In genomic region chr3:89100811-89101210, GRCm38 (mm10) we compare ENCODE assay signal across 9 mouse cellular contexts. TPM values are rescaled to one million over a fixed set of nuclear protein-coding genes. Genes with fewer than 3 reads are reported as not detected.
DNase-seq lines count a peak whose midpoint lies in the region; ATAC-seq and TF ChIP-seq lines count a peak whose summit lies in the region.
"Had no signal": no experiment of that assay in that cellular context is flagged by ENCODE, and none has a peak within 500 bp of the region (broad histone marks: within the 10 kb centered on the region; RNA-seq: fewer than 3 reads in every experiment).

TSS of gene Gm43738 (minus strand) at chr3:89101099.

- intact Hi-C loops in gastrocnemius, adult 2 months (cut with DNase I): no loop called here

- peak within 1 kb of the TSS; percentile 82 for H3K4me3 ChIP-seq in gastrocnemius, adult 2 months
- H3K4me3 ChIP-seq in hindbrain, postnatal 0 days (ENCODE audit: low read length): peak within 1 kb of the TSS; percentile 66
- peak within 1 kb of the TSS; percentile 75 for H3K4me3 ChIP-seq in neural tube, embryonic 12.5 days

- H3K4me1 ChIP-seq in hindbrain, postnatal 0 days (ENCODE audit: insufficient read depth, low read length): peaks cover 5% of the 10 kb centered on the region
- H3K4me1 ChIP-seq in neural tube, embryonic 12.5 days: peaks cover 26% of the 10 kb centered on the region

- WGBS in hindbrain, postnatal 0 days: 36% methylated on average over 7 of the region's 7 CpGs
- WGBS in neural tube, embryonic 12.5 days: 58% methylated on average over 7 of the region's 7 CpGs

- TF ChIP-seq CTCF in gastrocnemius, adult 2 months (IDR thresholded peaks at IDR 0.05): no peak
- TF ChIP-seq CTCF in hindbrain, postnatal 0 days (IDR thresholded peaks at IDR 0.05; ENCODE audit: low read depth): 0 out of 2 replicates have a peak, but pooled peaks have one; percentile 23

- no peaks in the 10 kb centered on the region for H3K9me3 ChIP-seq in hindbrain, postnatal 0 days (ENCODE audit: low read length)
- no peaks in the 10 kb centered on the region for H3K9me3 ChIP-seq in neural tube, embryonic 12.5 days

- no peak for ATAC-seq in hindbrain, postnatal 0 days
- no peak for ATAC-seq in neural tube, embryonic 12.5 days (ENCODE audit: low FRiP score, low read depth)
- ATAC-seq in frontal cortex, adult (ENCODE audit: low TSS enrichment): no peak

- peak within 1 kb of the TSS; percentile 80 for H3K27ac ChIP-seq in gastrocnemius, adult 2 months
- H3K27ac ChIP-seq in hindbrain, postnatal 0 days: peak within 1 kb of the TSS; percentile 54
- no peak within 1 kb of the TSS for H3K27ac ChIP-seq in neural tube, embryonic 12.5 days

- peak within 1 kb of the TSS; percentile 58 for H3K9ac ChIP-seq in hindbrain, postnatal 0 days (replicated peaks; ENCODE audit: low read length)
- peak within 1 kb of the TSS; percentile 75 for H3K9ac ChIP-seq in neural tube, embryonic 12.5 days

- DNase-seq in gastrocnemius, adult 2 months: peak; percentile 44
- no peak for DNase-seq in gastrocnemius, postnatal 10 days
- DNase-seq in thymus, postnatal 14 days: peak; percentile 35
- no peak for DNase-seq in thymus, postnatal 10 days (ENCODE audit: low spot score in 2 of 2)
- DNase-seq in hindbrain, postnatal 0 days (ENCODE audit: low spot score): peak; percentile 21
- no peak for DNase-seq in adipocyte (ENCODE audit: low spot score)

- H3K4me2 ChIP-seq in hindbrain, postnatal 0 days (ENCODE audit: low read depth, low read length): peak within 1 kb of the TSS; percentile 81
- H3K4me2 ChIP-seq in neural tube, embryonic 12.5 days (replicated peaks): peak within 1 kb of the TSS; percentile 90

- H3K27me3 ChIP-seq in hindbrain, postnatal 0 days (ENCODE audit: insufficient read depth, low read length): no peaks in the 10 kb centered on the region
- H3K27me3 ChIP-seq in neural tube, embryonic 12.5 days (replicated peaks): no peaks in the 10 kb centered on the region

- peaks cover 22% of the 10 kb centered on the region for H3K36me3 ChIP-seq in hindbrain, postnatal 0 days (ENCODE audit: insufficient read depth, low read length)
- H3K36me3 ChIP-seq in neural tube, embryonic 12.5 days: peaks cover 32% of the 10 kb centered on the region

RNA-seq across cellular contexts. Expression of gene Gm43738, which starts in this region (rescaled TPM):
- not detected for total RNA-seq in gastrocnemius, adult 2 months (2021)
- total RNA-seq in gastrocnemius, postnatal 10 days (2021): not detected
- not detected in 2 replicates for total RNA-seq in hindbrain, postnatal 0 days (2014; rRNA removed)
- polyA plus RNA-seq in hindbrain, postnatal 0 days (2015; fragmentation: Nextera tagmentation; extraction: Ambion mirVana): not detected in 2 replicates
- not detected in 2 replicates for polyA plus RNA-seq in neural tube, embryonic 12.5 days (2016; fragmentation: Nextera tagmentation; extraction: Ambion mirVana)
- polyA plus RNA-seq: gonadal fat pad, adult 2 months had no signal

Comparison
In these comparisons a context has a peak if more than half of its experiments do, and no peak if none do; other contexts are left out.
1. Peak in DNase-seq, H3K4me3 ChIP-seq and H3K27ac ChIP-seq in gastrocnemius, adult 2 months; RNA of the gene not detected or under 1 TPM.
2. Peak in DNase-seq, H3K4me3 ChIP-seq, H3K27ac ChIP-seq, H3K9ac ChIP-seq and H3K4me2 ChIP-seq in hindbrain, postnatal 0 days; RNA of the gene not detected or under 1 TPM.